Mouse (Mus musculus) heart, postnatal 4 days (tissue): ENCODE measurements around the gene Zfp653. TPM values are rescaled to one million over a fixed set of nuclear protein-coding genes. Genes with fewer than 3 reads are reported as not detected.

Experiments
- DNase-seq: peaks from one replicate; pipeline ENCODE4 v3.0.0; 2021
- microRNA-seq, 2 experiments: library from miRNA; unstranded; fragments of <30 nt; microRNA quantifications; one replicate each; pipeline ENCODE4 v1.2.0; 2021 to 2022
- total RNA-seq, 2 experiments: library from RNA; stranded (reverse); gene quantifications; 2 replicates each; pipeline ENCODE4 v1.2.3; 2021

The Zfp653 gene
- total RNA-seq, 2 experiments from 2014 or later = 8.4 to 9.0 TPM

- DNase-seq = no peak
These were observed 40.8 kb downstream of the Zfp653 start for GRCm38 (mm10) chr9:22030386-22030785.

DNA sequence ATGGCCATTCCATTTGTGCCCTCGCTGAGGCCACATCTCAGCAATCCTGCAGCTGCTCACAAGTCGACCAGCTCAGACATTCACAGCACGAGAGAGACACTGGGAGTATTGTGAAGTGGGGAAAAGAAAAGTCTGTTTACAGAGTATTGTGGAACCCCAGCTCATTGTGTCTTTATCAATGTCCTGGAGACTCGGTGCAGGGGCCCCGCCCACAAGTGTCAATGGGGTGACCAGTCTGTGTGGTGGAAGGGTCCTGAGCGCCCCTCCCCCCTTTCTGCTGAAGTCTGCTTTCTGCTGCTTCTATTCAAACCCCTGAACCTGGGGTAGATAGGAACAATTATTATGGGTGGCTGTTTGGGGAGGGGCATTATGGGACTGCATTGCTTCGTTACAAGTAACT, 42.7 kb downstream of the Zfp653 start:
- DNase-seq = no peak

- DNase-seq = no peak
These were observed 46.6 kb downstream of the Zfp653 start for GRCm38 (mm10) chr9:22024592-22024991.

- no peak for DNase-seq
These were observed 53.9 kb downstream of the Zfp653 start for GRCm38 (mm10) chr9:22017208-22017825.

- DNase-seq = no peak
These were observed 54.9 kb downstream of the Zfp653 start for GRCm38 (mm10) chr9:22016245-22016644.

- no peak for DNase-seq
These were observed 58.4 kb downstream of the Zfp653 start for GRCm38 (mm10) chr9:22012731-22013130.

DNA sequence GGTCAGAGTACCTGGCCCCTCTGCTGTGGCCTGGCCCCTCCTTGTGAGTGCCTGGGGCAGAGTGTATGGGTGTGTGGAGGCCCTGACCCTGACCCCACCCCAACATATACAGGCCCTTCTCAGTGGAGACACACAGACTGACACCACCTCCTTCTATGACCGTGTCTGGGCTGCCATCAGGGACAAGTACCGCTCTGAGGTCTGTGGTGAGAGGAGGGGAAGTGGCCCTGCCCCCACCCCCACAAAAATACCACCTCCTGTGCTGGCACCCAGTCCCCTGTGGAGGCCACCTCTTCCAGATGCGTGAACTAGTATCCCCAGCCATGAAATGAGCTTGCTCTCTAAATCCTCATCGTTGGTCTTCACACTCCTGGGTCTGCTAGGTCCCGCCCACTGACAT, 60.1 kb downstream of the Zfp653 start:
- no peak for DNase-seq

Small RNA genes within 50 kb of the gene (microRNA-seq; reads per million reads assigned to microRNA genes)
- 0.82 to 1.4 reads per million in 2 experiments for gene Mir7084

Other genes with a start within 250 kb of the Zfp653 start
- not detected for gene Angptl8, start 235.9 kb downstream of the Zfp653 start, total RNA-seq
- 10 to 100 TPM; 61.4 to 70.0 TPM for gene Dock6, start 218.7 kb downstream of the Zfp653 start, total RNA-seq
- 10 to 100 TPM in 1 of 2 experiments, 1 to 10 TPM in 1; 8.9 to 10.3 TPM for gene Rab3d, start 153.2 kb downstream of the Zfp653 start, total RNA-seq
- 1 to 10 TPM in 1 of 2 experiments, under 1 TPM in 1; 0.83 to 1.2 TPM for gene Ccdc159, start 143.9 kb downstream of the Zfp653 start, total RNA-seq
- 10 to 100 TPM; 20.1 to 21.3 TPM for gene Tmem205, start 143.8 kb downstream of the Zfp653 start, total RNA-seq
- gene Plppr2, start 134.3 kb downstream of the Zfp653 start, total RNA-seq = 1 to 10 TPM; 3.0 to 3.1 TPM
- gene Swsap1, start 115.6 kb downstream of the Zfp653 start, total RNA-seq = 1 to 10 TPM; 8.8 to 9.0 TPM
- 1 to 10 TPM; 1.7 to 2.1 TPM for gene Epor, start 107.9 kb downstream of the Zfp653 start, total RNA-seq
- gene Rgl3, start 81.9 kb downstream of the Zfp653 start, total RNA-seq = under 1 TPM; 0.71 to 0.97 TPM
- not detected for gene Ccdc151, start 68.7 kb downstream of the Zfp653 start, total RNA-seq
- gene Prkcsh, start 68.6 kb downstream of the Zfp653 start, total RNA-seq = 10 to 100 TPM; 69.8 to 73.7 TPM
- under 1 TPM; 0.47 to 0.52 TPM for gene Elavl3, start 19.4 kb downstream of the Zfp653 start, total RNA-seq
- gene Gm49318, start 117 bp downstream of the Zfp653 start, total RNA-seq = under 1 TPM in 1 of 2 experiments, not detected in 1; 0.92 TPM
- gene Ecsit, start 14.1 kb upstream of the Zfp653 start, total RNA-seq = 10 to 100 TPM; 69.4 to 69.6 TPM
- 10 to 100 TPM; 38.1 to 39.3 TPM for gene Cnn1, start 27.8 kb upstream of the Zfp653 start, total RNA-seq
- gene Elof1, start 45.8 kb upstream of the Zfp653 start, total RNA-seq = 10 to 100 TPM; 60.1 to 63.4 TPM
- 1 to 10 TPM in 1 of 2 experiments, under 1 TPM in 1; 0.71 to 1.6 TPM for gene Acp5, start 64.3 kb upstream of the Zfp653 start, total RNA-seq
- gene Pigyl, start 85.5 kb upstream of the Zfp653 start, total RNA-seq = 10 to 100 TPM; 31.0 to 31.9 TPM
- under 1 TPM; 0.14 to 0.18 TPM for gene Zfp872, start 116.7 kb upstream of the Zfp653 start, total RNA-seq
- gene Zfp809, start 154.3 kb upstream of the Zfp653 start, total RNA-seq = 10 to 100 TPM; 28.1 to 28.4 TPM
- 1 to 10 TPM; 2.0 to 2.5 TPM for gene Zfp599, start 188.5 kb upstream of the Zfp653 start, total RNA-seq
- 10 to 100 TPM; 15.5 to 16.0 TPM for gene Zfp810, start 236.3 kb upstream of the Zfp653 start, total RNA-seq